Mouse (Mus musculus) lung, postnatal 10 days (tissue): Measurements from ENCODE around the gene Tanc1.
"Not testable (repeated sequence)": the region's sequence is repeated elsewhere in the genome, so short reads cannot be mapped to it uniquely, and the experiment has no call there.

ENCODE experiments used
- DNase-seq: peaks from one replicate; pipeline ENCODE4 v3.0.0; 2021

The Tanc1 gene

GRCm38 (mm10) chr2:59841189-59841939 is 229.5 kb downstream of the Tanc1 start:
- peak; percentile 81 for DNase-seq

GRCm38 (mm10) chr2:59841944-59842343 is 230.1 kb downstream of the Tanc1 start:
- no peak for DNase-seq

GRCm38 (mm10) chr2:59842556-59843008 is 230.7 kb downstream of the Tanc1 start:
- no peak for DNase-seq

- no peak for DNase-seq
Measured at GRCm38 (mm10) chr2:59843156-59843555, 231.3 kb downstream of the Tanc1 start.

GRCm38 (mm10) chr2:59843848-59844247 is 232.0 kb downstream of the Tanc1 start:
- no peak for DNase-seq

GRCm38 (mm10) chr2:59851885-59852284 is 240.0 kb downstream of the Tanc1 start:
- not testable (repeated sequence) for DNase-seq

GRCm38 (mm10) chr2:59852916-59853315 is 241.1 kb downstream of the Tanc1 start:
- no peak for DNase-seq

GRCm38 (mm10) chr2:59853543-59853942 is 241.7 kb downstream of the Tanc1 start:
- DNase-seq, result no peak

GRCm38 (mm10) chr2:59854363-59854762 is 242.5 kb downstream of the Tanc1 start:
- no peak for DNase-seq

GRCm38 (mm10) chr2:59862618-59863017 is 250.8 kb downstream of the Tanc1 start:
- no peak for DNase-seq

GRCm38 (mm10) chr2:59870526-59870925 is 258.7 kb downstream of the Tanc1 start:
- no peak for DNase-seq

- no peak for DNase-seq
Measured at GRCm38 (mm10) chr2:59876482-59876881, 264.6 kb downstream of the Tanc1 start.

GRCm38 (mm10) chr2:59877335-59877734 is 265.5 kb downstream of the Tanc1 start:
- DNase-seq, result no peak

GRCm38 (mm10) chr2:59878221-59878620 is 266.4 kb downstream of the Tanc1 start:
- DNase-seq, result no peak

GRCm38 (mm10) chr2:59881404-59881803 is 269.6 kb downstream of the Tanc1 start:
- DNase-seq, result no peak

- peak; percentile 97 for DNase-seq
Measured at GRCm38 (mm10) chr2:59881831-59882741, 270.2 kb downstream of the Tanc1 start, which contains the start of gene Wdsub1. TSS of gene Wdsub1 (minus strand) at chr2:59882591.

- no peak for DNase-seq
Measured at GRCm38 (mm10) chr2:59882742-59883281, 271.0 kb downstream of the Tanc1 start.

GRCm38 (mm10) chr2:59889699-59890098 is 277.9 kb downstream of the Tanc1 start:
- DNase-seq, result no peak
